Mouse (Mus musculus): ENCODE results near the gene Dmp1.
A peak's percentile ranks its signal among the peaks of the same experiment; 100 is the strongest.

Dmp1 gene

GRCm38 (mm10) chr5:104202351-104202750, at the start of gene Dmp1:
Gene Dmp1, plus strand, starts transcription at chr5:104202613.
- no peak for DNase-seq

GRCm38 (mm10) chr5:104157701-104158100, 44.7 kb upstream of the Dmp1 start:
- DNase-seq: no peak

GRCm38 (mm10) chr5:104158332-104159052, 43.9 kb upstream of the Dmp1 start:
- DNase-seq: peak; percentile 28

GRCm38 (mm10) chr5:104160581-104160980, 41.8 kb upstream of the Dmp1 start:
- DNase-seq: no peak

GRCm38 (mm10) chr5:104161390-104161789, 41.0 kb upstream of the Dmp1 start:
- DNase-seq: no peak

GRCm38 (mm10) chr5:104163536-104163935, 38.9 kb upstream of the Dmp1 start:
- no peak for DNase-seq

- DNase-seq: no peak
Measured at GRCm38 (mm10) chr5:104170412-104170811, 32.0 kb upstream of the Dmp1 start, which contains the start of gene Dspp. Gene Dspp, plus strand, starts transcription at chr5:104170712.

GRCm38 (mm10) chr5:104173094-104173493, 29.3 kb upstream of the Dmp1 start:
- no peak for DNase-seq

- DNase-seq: no peak
Measured at GRCm38 (mm10) chr5:104183743-104184142, 18.7 kb upstream of the Dmp1 start.

GRCm38 (mm10) chr5:104187281-104187680, 15.1 kb upstream of the Dmp1 start:
- DNase-seq: no peak

- no peak for DNase-seq
Measured at GRCm38 (mm10) chr5:104195086-104195485, 7.3 kb upstream of the Dmp1 start.

- DNase-seq: no peak
Measured at GRCm38 (mm10) chr5:104201153-104201950, 1.1 kb upstream of the Dmp1 start.

- no peak for DNase-seq
Measured at GRCm38 (mm10) chr5:104212531-104212930, 10.1 kb downstream of the Dmp1 start.

- peak; percentile 51 to 53 for DNase-seq
Measured at GRCm38 (mm10) chr5:104218926-104219325, 16.5 kb downstream of the Dmp1 start.

GRCm38 (mm10) chr5:104224299-104224698, 21.9 kb downstream of the Dmp1 start:
- no peak for DNase-seq

GRCm38 (mm10) chr5:104224750-104225149, 22.3 kb downstream of the Dmp1 start:
- DNase-seq: no peak

- DNase-seq: no peak
Measured at GRCm38 (mm10) chr5:104228497-104228896, 26.1 kb downstream of the Dmp1 start.

- no peak for DNase-seq
Measured at GRCm38 (mm10) chr5:104236741-104237140, 34.3 kb downstream of the Dmp1 start.

GRCm38 (mm10) chr5:104239674-104240378, 37.4 kb downstream of the Dmp1 start:
- DNase-seq: peak; percentile 5 to 9

- DNase-seq: no peak
Measured at GRCm38 (mm10) chr5:104244261-104244660, 41.8 kb downstream of the Dmp1 start.

GRCm38 (mm10) chr5:104251811-104252210, 49.4 kb downstream of the Dmp1 start:
- DNase-seq: no peak

- DNase-seq: no peak
Measured at GRCm38 (mm10) chr5:104256585-104256984, 54.2 kb downstream of the Dmp1 start.

GRCm38 (mm10) chr5:104261908-104262461, 59.6 kb downstream of the Dmp1 start:
- DNase-seq: no peak

All from cerebellum, postnatal 14 days (tissue).